Mouse (Mus musculus): Measurements from ENCODE around the gene Mgat4c. TPM values are rescaled to one million over a fixed set of nuclear protein-coding genes. Genes with fewer than 3 reads are reported as not detected.

Mgat4c gene
- total and polyA plus RNA-seq, 2 experiments from 2014 or later = 32.2 to 64.9 TPM

DNA sequence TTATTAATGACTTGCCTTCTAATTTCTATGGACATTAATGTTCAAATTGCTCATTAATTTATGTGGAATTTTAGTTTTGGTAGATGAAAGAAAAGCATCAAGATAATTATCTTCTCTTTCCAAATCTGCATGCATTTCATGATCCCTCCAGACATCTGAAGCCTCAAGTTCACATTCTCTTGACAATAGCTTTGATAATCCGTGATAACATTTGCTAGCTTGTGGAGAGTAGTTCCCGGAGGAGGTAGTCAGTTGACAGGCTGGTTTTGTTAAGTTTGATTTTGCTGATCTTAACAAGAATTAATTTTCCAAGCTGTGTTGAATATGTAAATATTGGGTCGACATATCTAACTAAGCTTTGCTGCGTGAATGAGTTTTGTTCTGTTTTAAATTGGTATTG is 515.6 kb downstream of the Mgat4c start:
- WGBS = 82% methylated on average over 4 of the region's 4 CpGs

DNA sequence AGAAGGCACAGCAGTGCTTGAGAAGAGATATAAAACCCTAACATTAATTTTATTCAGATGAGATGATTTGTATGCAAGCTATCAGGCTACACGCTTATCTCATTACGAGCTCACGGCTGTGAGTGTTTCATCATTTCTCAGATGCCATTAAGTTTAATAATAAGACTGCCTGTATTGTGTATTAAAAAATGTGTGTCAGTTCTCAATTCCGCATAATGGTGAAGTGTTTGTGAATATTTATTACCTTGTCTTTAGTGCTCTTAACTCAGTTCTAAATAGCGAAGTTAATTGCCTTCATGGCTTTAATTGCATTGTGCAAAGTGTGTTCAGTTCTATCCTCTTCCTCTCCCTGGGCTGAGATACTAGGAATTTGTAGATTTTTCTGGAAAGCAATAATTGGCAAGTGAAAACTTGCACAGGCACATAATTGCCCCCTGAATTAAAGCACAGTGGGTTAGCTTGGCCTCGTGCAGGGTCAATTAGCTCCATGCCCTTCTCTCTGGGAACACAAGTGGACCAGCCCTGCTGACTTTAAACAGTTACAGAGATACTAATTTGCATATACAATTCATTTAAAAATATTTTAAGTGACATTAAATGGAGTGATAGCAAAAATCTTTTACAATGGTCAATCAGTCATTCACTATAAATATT is 557.4 kb downstream of the Mgat4c start:
- DNase-seq (ENCODE audit: low spot score) (peak; percentile 21), ATAC-seq (no peak)
- Histone ChIP-seq H3K4me3 (ENCODE audit: low read length) (no peak overlapping the region), H3K27me3 (ENCODE audit: insufficient read depth, low read length) (no peaks in the 10 kb centered on the region), H3K9me3 (ENCODE audit: low read length) (no peaks in the 10 kb centered on the region), H3K36me3 (ENCODE audit: insufficient read depth, low read length) (no peaks in the 10 kb centered on the region), H3K4me2 (ENCODE audit: low read depth, low read length) (no peak overlapping the region), H3K9ac (replicated peaks; ENCODE audit: low read length) (no peak overlapping the region), H3K27ac (no peak overlapping the region), H3K4me1 (ENCODE audit: insufficient read depth, low read length) (no peaks in the 10 kb centered on the region)
- WGBS = 42% methylated on average over 6 of the region's 6 CpGs
- no peak for TF ChIP-seq CTCF (IDR thresholded peaks at IDR 0.05; ENCODE audit: low read depth)

More for the DNA sequence above, 515.6 kb downstream of the Mgat4c start:
- Histone ChIP-seq H3K4me1 (ENCODE audit: insufficient read depth, low read length) (no peaks in the 10 kb centered on the region), H3K9ac (replicated peaks; ENCODE audit: low read length) (no peak overlapping the region), H3K4me3 (ENCODE audit: low read length) (no peak overlapping the region), H3K9me3 (ENCODE audit: low read length) (no peaks in the 10 kb centered on the region), H3K36me3 (ENCODE audit: insufficient read depth, low read length) (no peaks in the 10 kb centered on the region), H3K27ac (no peak overlapping the region), H3K4me2 (ENCODE audit: low read depth, low read length) (no peak overlapping the region), H3K27me3 (ENCODE audit: insufficient read depth, low read length) (no peaks in the 10 kb centered on the region)
- ATAC-seq (no peak), DNase-seq (ENCODE audit: low spot score) (no peak)
- no peak for TF ChIP-seq CTCF (IDR thresholded peaks at IDR 0.05; ENCODE audit: low read depth)

- ATAC-seq = no peak
- no peak overlapping the region for H3K9ac ChIP-seq (replicated peaks; ENCODE audit: low read length)
- no peak for TF ChIP-seq CTCF (IDR thresholded peaks at IDR 0.05; ENCODE audit: low read depth)
- H3K4me1 ChIP-seq (ENCODE audit: insufficient read depth, low read length) = no peaks in the 10 kb centered on the region
- no peaks in the 10 kb centered on the region for H3K9me3 ChIP-seq (ENCODE audit: low read length)
- no peak overlapping the region for H3K4me3 ChIP-seq (ENCODE audit: low read length)
- no peaks in the 10 kb centered on the region for H3K27me3 ChIP-seq (ENCODE audit: insufficient read depth, low read length)
- no peak overlapping the region for H3K27ac ChIP-seq
- no peaks in the 10 kb centered on the region for H3K36me3 ChIP-seq (ENCODE audit: insufficient read depth, low read length)
- DNase-seq (ENCODE audit: low spot score) = no peak
- H3K4me2 ChIP-seq (ENCODE audit: low read depth, low read length) = no peak overlapping the region
Measured at GRCm38 (mm10) chr10:102243897-102244296, 562.6 kb downstream of the Mgat4c start.

- Histone ChIP-seq H3K9me3 (ENCODE audit: low read length) (no peaks in the 10 kb centered on the region), H3K4me3 (ENCODE audit: low read length) (no peak overlapping the region), H3K4me1 (ENCODE audit: insufficient read depth, low read length) (no peaks in the 10 kb centered on the region), H3K27me3 (ENCODE audit: insufficient read depth, low read length) (no peaks in the 10 kb centered on the region), H3K9ac (replicated peaks; ENCODE audit: low read length) (no peak overlapping the region), H3K27ac (no peak overlapping the region), H3K4me2 (ENCODE audit: low read depth, low read length) (no peak overlapping the region), H3K36me3 (ENCODE audit: insufficient read depth, low read length) (no peaks in the 10 kb centered on the region)
- ATAC-seq = peak; percentile 35; the same call in 1 of the 2 replicates
- 49% methylated on average over 5 of the region's 5 CpGs for WGBS
- DNase-seq (ENCODE audit: low spot score) = peak; percentile 18
- TF ChIP-seq CTCF (IDR thresholded peaks at IDR 0.05; ENCODE audit: low read depth) = no peak
Measured at GRCm38 (mm10) chr10:102244601-102245000, 563.3 kb downstream of the Mgat4c start.

DNA sequence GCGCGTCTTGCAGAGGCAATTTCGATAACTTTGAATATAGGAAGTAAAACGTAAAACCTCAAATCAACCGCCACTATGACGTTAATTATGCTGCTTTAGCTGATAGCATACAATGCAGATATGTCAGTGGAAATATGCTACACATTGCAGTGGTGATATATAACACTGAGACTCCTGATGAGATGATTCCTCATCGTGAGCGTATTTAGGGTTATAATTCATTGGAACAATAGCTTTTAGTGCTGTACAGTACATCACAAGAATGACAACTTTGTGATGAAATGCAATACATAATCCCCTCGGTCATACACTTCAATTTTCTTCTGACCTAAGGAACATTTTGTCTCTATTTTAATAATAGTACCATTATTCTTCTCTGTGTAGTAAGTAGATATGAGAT is 564.0 kb downstream of the Mgat4c start:
- H3K4me3 ChIP-seq (ENCODE audit: low read length) = no peak overlapping the region
- H3K9ac ChIP-seq (replicated peaks; ENCODE audit: low read length) = no peak overlapping the region
- H3K4me1 ChIP-seq (ENCODE audit: insufficient read depth, low read length) = no peaks in the 10 kb centered on the region
- no peaks in the 10 kb centered on the region for H3K9me3 ChIP-seq (ENCODE audit: low read length)
- DNase-seq (ENCODE audit: low spot score) (no peak), ATAC-seq (no peak)
- H3K36me3 ChIP-seq (ENCODE audit: insufficient read depth, low read length) = no peaks in the 10 kb centered on the region
- no peak overlapping the region for H3K4me2 ChIP-seq (ENCODE audit: low read depth, low read length)
- no peak for TF ChIP-seq CTCF (IDR thresholded peaks at IDR 0.05; ENCODE audit: low read depth)
- 85% methylated on average over 9 of the region's 9 CpGs for WGBS
- H3K27me3 ChIP-seq (ENCODE audit: insufficient read depth, low read length) = no peaks in the 10 kb centered on the region
- H3K27ac ChIP-seq = no peak overlapping the region

DNA sequence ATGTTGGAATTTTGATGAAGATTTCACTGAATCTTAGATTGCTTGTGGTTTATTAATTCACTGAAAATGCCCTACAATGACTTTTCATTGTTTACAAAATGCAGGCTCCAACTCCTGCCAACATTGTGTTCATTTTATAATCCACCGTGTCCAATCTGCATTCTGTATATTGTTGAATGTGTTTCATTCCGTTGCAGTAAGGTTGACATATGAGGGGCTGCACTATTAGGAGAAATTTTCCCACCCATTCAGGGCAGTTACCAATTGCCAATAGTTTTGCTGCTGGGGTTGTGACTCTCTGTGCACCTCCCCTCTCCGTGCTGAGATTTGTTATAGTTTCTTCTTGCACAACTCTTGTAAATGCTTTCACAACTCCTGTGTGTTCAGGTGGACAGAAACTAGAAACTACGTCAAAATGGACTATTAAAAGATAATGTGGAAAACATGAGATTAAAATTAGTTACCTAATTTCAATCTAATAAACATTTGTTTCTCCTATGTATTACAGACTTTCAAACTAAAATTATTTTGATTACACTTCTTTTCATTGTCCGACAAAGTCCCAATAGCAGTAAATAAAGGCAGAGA is 627.7 kb downstream of the Mgat4c start:
- no peak for TF ChIP-seq CTCF (IDR thresholded peaks at IDR 0.05; ENCODE audit: low read depth)
- Histone ChIP-seq H3K36me3 (ENCODE audit: insufficient read depth, low read length) (no peaks in the 10 kb centered on the region), H3K4me2 (ENCODE audit: low read depth, low read length) (no peak overlapping the region), H3K27me3 (ENCODE audit: insufficient read depth, low read length) (no peaks in the 10 kb centered on the region), H3K27ac (no peak overlapping the region), H3K9ac (replicated peaks; ENCODE audit: low read length) (no peak overlapping the region), H3K4me1 (ENCODE audit: insufficient read depth, low read length) (no peaks in the 10 kb centered on the region), H3K4me3 (ENCODE audit: low read length) (no peak overlapping the region), H3K9me3 (ENCODE audit: low read length) (no peaks in the 10 kb centered on the region)
- ATAC-seq (no peak), DNase-seq (ENCODE audit: low spot score) (no peak)
- 40% methylated on average over 5 of the region's 5 CpGs for WGBS

All from hindbrain, postnatal 0 days (tissue).